Mouse (Mus musculus) T-helper 17 cell (primary cell): ENCODE results near the gene Gm49711.

Experiments used
- in situ Hi-C, 2 experiments: fragments of 300-600 bp; cut with MboI, MseI; formaldehyde crosslinking; loops; 1 replicate in 1 of 2; 2 replicates in 1 of 2; pipeline ENCODE4 v1.15.1; 2025; ENCODE audit warnings: high pct_unique_total_duplicates in 2 of 2

Gene Gm49711

DNA sequence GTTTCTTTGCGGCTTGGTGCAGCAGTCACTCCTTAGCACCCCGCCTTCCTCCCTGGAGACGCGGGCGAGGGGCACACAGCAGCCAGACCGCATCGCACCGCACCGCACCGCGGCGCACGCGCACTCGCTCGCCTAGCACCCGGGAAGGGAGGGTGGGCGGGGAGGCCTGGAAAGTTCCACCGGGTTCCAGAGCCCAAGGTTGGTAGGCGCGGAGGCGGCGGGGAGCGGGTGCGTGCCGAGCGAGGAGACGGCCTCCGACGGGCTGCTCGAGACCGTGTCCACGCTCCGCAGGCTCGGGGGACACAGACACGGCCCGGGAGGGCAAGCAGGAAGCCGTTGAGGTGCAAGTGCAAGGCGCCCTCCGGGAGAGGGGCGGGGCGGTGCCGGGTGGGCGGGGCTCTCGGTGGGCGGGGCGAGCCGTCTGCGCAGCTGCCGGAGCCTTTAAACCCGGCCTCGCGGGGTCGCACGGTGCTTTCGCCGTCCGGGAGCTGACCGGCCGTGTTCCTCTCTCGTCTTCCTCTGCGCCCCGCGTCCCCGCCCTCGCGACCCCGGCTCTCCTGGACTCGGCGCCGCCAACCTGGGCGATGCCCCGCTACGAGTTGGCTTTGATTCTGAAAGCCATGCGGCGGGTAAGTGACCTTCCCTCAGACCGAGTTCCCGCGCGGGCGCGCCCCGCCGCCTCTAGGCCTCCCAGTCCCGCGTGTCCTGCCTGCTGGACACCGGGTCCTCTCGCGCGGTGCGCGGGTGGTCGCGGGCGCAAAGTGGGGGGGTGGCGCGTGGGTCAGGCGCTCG, at the start of gene Gm49711, which contains the start of the genes Mrps6 and Slc5a3:
Gene Gm49711, plus strand, starts transcription at position 465 of the 792 bp plus-strand sequence.
Gene Mrps6, plus strand, starts transcription at position 419 of the 792 bp plus-strand sequence.
Gene Slc5a3, plus strand, starts transcription at position 471 of the 792 bp plus-strand sequence.
- in situ Hi-C loops, result loop anchor here (5.0 to 25.0 kb wide), 3 partner anchors 96 to 1021 kb away; partner anchors contain the start of gene Paxbp1 (in 1 of the 2)

DNA sequence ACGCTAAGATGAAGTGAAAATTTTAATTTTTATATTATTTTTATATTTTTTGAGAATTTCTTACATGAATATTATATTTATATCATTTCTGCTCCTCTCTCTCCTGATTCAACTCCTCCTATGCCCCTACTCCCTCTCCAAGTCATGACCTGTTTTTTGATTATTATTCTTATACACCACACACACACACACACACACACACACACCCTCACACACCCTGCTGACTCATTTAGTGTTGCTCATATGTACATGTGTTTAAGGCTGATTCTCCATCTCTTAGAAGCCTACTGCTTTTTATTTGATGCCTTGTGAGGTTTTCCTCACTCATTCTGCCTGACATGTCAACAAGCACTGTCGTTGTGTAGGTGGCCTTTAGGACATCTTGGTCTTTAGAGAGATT, 48.5 kb upstream of the Gm49711 start:
- in situ Hi-C loops, result no loop called here

DNA sequence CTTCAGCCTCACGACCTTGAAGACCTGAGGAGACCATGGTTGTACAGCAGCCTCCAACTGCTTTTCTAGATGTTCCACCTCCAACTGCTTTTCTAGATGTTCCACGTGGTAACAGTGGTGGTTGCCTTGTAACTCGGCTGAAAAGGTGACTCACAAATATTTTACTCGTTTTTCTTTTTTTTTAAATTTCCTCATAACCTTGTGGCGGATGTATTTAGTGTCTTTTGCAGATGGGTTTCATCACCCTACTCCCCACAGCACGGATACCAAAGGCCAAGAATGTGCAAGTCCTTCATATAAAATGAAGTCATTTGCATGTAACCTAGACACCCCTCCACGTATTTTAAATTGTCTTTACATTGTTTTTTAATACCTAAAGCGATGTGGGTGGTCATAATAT, 41.3 kb upstream of the Gm49711 start:
- in situ Hi-C loops, result no loop called here

DNA sequence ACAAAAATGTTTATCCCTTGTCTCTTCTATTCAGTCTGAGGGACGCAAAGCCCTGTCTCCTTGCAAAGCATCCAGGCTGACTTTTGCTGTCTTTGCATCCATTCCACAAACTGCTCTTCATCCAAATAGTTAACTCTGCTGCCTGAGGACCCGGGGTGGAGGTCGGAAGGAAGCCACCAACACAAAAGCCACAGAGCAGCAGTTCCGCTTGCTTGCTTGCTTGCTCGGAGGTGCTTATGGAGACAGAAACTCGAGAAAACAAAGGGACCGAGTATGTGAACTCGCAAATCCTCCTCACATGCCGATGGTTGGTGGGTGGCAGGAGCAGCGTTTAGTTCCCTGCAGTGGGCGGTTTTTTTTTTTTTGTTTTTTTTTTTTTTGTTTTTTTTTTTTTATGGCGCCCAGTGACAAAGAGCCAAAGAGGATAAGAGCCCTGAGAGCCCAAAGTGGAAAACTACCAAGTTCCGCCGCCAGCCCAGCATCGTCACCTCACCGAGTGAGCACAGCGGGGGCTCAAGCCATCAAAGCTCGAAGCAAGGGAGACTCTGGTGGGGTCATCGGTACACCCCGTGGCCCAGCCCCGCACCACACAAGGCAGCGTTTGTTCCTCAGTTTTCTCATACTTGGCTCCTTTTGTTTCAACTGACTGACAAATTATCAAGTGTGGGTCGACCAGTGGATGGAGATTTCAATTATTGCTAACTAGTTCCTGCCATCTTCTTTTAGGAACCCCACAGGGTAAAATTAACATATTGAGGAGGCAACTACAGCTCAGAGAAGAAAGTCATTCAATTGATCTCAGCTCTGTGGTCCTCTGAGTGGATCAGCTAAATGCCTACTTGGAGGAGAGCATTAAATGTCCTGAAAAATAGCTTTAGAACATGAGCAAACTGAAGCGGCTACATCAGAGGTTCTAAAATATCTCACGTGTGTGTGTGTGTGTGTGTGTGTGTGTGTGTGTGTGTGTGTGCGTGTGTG, 38.7 kb upstream of the Gm49711 start:
- in situ Hi-C loops, result loop anchor here in 1 of 2 experiments (5.0 kb wide), 1 partner anchor 52 kb away; no protein-coding TSS in a partner anchor

DNA sequence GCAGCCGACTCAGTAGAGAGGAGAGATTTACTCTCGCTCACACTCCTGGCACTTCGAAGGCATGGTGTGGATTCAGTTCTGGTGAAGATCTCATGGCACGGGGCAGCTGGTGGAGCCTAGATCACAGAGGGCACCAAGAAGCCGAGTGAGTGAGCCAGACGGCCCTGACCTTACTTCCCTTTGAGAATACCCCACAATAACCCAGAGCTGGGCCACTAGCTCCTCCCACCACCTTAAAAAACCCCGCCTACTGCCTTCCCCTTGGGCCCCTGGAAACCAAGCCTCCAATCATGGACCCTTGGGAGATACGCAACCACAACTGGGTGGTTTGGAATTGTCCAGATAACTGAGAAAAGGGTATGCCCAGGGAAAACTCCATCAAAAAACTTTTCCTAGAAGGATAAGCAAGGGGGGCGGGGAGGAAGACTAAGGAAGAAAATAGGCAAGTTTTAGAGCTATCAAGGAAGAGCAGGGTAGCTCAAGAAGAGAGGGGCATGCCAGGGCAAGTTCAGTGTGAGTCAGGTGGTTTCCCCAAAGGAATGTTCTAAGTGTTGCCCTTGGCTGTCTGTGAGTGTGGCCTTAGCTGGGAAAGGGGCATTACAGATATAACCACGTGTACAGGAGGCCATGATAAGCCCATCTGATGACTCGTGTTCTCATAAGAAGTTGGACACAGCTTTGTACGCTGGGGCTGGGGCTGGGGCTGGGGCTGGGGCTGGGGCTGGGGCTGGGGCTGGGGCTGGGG, 36.3 kb upstream of the Gm49711 start:
- in situ Hi-C loops, result loop anchor here in 1 of 2 experiments (5.0 kb wide), 1 partner anchor 55 kb away; no protein-coding TSS in a partner anchor

DNA sequence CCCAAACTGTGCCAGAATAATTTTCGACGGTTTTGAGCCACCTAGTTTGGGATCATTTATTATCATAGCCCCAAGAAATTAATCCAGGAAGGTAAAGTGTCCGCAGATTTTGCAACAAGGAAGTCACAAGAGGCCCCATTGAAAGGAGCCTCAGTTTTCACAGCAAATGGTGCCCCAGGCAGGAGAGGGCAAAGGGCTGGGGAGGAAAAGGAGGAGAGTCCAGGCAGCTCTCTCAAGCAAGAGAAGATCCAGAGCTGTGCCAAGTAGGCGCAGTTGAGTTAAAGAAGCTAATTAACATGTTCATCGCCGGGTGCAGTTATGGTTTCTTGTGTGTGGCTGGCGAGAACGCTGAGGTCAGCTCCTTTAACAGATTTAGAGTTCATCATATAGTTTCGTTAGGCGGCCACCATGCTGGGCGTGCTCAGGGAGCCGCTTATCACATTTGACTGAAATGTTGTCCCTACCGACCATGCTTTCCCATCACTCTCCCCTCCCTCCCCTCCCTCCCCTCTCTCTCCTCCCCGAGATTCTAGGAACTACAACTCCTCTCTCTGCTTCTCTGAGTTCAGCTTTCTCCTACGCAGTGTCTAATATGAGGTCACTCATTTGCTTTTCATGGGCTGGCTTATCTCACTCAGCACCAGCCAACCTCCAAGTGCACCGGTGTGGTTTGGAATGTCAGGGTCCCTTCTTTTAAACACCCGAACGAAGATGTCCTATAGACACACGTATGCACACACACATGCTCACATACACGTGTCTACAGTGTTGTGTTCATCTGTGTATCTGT, 35.4 kb upstream of the Gm49711 start:
- in situ Hi-C loops, result loop anchor here in 1 of 2 experiments (5.0 kb wide), 1 partner anchor 55 kb away; no protein-coding TSS in a partner anchor

DNA sequence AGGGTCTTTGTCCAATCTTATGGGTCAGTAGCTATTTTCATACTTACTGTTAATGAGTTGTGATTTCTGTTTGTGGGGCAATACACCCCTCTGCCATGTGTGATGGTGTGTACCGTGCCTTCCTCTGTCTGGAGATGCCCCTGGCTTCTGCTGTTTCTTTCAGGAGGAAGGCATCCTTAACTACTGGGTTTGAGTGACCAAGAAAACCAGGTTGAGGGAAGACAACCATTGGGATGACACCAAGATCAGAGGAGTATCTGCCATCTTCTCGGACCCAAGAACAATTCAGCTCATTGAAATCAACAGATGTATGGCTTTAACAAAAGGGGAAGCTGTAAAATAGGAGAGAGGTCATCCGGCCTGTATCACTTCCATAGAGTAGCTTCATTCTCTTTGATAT, 24.8 kb upstream of the Gm49711 start:
- in situ Hi-C loops, result no loop called here

DNA sequence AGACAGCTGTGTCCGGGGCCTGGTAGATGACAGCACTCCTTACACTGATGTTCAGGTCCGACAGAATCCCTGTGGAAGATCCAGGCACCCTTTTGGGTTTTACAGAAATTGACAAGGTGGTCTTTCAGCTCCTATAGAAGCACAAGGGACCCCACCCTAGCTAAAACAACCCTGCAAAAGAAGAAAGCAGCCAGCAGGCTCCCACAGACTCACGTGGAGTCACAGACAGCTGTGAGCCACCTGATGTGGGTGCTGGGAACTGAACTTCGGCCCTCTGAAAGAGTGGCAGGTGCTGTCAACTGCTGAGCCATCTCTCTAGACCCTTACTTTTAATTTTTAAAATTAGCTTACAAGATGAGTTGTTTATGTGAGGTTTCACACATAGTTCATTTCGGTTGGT, 23.4 kb upstream of the Gm49711 start:
- in situ Hi-C loops, result no loop called here

DNA sequence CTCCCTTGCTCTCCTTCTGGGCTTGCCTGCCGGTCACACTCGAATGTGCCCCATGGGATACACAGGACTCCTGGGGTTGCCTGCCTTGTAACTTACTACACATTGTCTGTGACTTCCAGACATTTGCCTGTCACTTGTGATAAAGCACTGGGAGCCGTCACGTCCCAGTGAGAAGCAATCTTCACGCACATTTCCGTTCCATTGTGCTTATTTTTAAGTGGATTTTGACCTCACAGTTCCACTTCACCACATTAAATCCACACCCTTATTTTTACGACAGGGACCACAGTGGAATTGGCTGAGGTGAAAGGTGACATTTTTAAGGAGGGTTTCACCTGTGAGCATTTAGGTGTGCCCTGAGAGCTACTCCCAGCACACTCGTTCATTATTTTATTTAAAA, 21.4 kb upstream of the Gm49711 start:
- in situ Hi-C loops, result no loop called here

DNA sequence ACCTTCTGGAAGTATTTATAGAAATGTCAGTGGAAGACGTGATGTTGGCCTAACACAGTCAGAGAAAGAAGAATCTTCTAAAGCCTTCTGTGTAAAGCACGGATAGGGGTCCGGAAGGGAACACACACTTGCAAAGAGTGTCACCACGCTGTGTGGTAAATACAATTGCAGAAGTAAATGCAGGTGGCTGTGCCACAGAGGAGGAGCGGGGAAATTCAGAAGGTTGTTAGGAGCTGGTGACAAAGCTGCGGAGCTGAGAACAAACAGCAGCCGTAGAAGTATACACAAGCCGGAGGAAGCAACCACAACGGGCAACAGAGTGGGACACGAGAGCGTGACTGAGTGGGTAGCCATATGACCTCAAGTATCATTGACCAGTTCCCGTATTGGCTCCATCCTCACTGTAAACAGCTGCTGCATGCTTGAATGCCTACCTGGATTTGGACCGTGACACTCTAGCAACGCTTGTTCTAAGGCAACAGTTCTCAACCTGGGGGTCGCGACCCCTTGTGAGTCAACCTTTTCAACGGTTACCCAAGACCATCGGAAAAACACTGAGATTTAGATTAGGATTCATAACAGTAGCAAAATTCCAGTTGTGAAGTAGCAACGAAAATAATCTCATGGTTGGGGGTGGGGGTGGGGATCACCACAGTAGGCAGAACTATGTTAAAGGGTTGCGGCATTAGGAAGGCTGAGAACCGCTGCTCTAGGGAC, 20.1 kb upstream of the Gm49711 start:
- in situ Hi-C loops, result no loop called here

DNA sequence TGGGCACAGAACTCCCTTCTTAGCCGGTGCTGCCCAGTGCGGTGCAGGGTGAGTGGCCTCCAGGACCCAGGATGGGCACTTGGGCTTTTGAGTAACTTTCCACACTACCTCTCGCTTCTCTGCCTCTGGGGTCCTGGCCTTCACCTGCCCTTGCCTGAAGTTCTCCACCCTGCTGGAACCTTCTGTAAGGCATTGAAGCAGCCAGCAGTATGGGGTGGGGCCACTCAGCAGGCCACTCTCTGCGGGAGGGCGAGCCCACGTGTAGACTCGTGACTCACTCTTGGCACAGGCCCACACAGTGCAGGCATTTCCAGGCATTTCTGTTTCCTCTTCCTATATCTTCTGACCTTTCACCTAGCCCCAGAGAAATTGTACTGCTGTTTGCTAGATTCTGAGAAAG, 18.7 kb upstream of the Gm49711 start:
- in situ Hi-C loops, result no loop called here

DNA sequence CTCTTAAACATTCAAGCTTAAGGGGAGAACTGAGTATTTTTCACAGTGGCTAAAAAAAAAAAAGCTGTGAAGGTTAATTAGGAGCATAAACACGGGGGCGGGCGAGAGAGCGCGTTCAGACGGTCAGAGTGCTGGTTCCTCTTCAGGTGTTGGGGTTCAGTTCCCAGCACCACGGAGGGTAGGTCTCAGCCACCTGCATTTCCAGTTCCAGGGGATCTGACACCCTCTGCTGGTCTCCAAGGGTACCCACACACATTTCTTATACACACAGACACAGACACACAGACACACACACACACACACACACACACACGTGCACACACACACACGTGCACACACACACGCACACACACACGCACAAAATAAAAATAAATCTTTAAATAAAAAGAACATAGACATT, 18.1 kb upstream of the Gm49711 start:
- in situ Hi-C loops, result no loop called here

DNA sequence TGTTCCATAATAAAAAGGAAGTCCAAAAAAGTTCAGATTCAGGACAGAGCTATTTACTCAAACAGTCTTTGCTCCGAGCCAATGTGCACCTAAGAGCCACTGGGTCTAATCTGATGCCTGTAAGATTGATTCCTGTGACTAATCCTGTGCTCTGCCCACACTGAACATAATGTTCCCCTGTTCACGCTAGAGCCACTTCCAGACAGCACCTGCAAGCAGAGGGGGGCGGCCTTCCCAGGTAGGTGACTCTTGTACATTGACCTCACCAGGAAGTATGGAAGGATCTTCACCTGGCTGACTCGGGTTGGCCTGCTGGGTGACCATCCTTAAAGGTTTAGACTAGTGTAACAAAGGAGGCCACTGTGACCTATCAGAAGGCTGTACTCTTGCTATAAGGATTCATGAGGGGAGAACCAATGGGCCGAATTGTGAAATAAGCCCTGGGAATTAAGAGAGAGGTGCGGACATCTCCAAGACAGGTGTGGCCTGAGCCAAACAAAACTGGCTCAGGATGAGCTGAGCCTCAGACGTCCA, 6.3 kb upstream of the Gm49711 start:
- in situ Hi-C loops, result loop anchor here in 1 of 2 experiments (5.0 to 25.0 kb wide), 2 partner anchors 115 to 1015 kb away; partner anchors contain the start of gene Paxbp1

DNA sequence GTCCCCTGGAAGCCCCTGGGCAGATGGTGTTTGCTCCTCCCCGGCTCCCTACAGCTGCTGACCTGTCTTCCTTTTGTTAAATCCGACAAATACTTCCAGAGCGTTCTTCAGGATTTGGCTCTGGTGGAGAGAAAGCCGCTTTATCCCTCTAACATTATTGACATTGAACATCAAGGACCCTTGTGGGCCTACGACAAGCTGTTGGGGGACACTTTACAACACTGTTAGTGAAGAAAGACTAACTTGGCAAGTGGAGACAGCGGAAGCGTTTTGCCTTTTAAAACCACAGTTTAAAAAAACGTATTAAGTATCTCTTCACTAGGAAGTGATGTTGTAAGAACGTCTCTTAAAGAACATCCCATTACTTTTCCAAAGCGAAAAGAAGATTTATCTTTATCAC, 5.5 kb upstream of the Gm49711 start:
- in situ Hi-C loops, result loop anchor here in 1 of 2 experiments (5.0 to 25.0 kb wide), 2 partner anchors 115 to 1015 kb away; partner anchors contain the start of gene Paxbp1

DNA sequence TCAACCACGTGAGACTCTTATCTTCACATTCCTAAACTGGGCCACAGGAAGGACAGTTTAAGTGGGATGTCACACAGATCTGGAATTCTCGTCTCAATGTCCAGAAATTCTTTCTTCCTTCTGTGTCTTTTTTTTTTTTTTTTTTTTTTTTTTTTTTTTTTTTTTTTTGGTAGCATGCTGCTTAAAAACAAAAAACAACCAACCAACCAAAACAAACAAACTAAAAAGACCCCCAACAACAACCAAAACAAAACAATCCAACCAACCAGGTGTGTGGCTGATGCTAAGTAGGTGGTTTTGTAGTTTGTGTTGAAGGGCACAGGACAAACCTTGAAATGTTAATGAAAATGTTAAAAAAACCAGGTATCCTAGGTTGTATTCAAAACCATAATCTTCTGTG, 1.4 kb upstream of the Gm49711 start:
- in situ Hi-C loops, result loop anchor here (5.0 to 25.0 kb wide), 3 partner anchors 94 to 1019 kb away; partner anchors contain the start of gene Paxbp1 (in 1 of the 2)

DNA sequence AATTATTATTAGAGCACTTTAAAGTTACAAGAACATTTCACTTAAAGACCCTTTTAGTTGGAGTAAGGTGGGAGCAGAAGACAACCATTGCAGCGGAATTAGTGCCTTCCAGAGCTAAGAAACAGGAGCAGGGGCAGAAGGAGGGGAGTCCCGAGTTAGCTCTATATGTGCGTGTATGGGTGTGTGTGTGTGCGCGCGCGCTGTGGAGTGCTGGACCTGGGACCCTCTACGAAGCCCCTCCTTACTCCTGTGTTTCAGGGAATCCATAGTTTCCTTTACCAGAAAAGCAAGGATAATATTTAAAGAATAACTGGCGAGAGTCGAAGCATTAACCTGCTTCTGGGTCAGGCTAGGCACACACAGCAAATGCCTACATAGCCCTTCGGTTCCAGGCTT, 662 bp upstream of the Gm49711 start:
- in situ Hi-C loops, result loop anchor here (5.0 to 25.0 kb wide), 3 partner anchors 95 to 1020 kb away; partner anchors contain the start of gene Paxbp1 (in 1 of the 2)

DNA sequence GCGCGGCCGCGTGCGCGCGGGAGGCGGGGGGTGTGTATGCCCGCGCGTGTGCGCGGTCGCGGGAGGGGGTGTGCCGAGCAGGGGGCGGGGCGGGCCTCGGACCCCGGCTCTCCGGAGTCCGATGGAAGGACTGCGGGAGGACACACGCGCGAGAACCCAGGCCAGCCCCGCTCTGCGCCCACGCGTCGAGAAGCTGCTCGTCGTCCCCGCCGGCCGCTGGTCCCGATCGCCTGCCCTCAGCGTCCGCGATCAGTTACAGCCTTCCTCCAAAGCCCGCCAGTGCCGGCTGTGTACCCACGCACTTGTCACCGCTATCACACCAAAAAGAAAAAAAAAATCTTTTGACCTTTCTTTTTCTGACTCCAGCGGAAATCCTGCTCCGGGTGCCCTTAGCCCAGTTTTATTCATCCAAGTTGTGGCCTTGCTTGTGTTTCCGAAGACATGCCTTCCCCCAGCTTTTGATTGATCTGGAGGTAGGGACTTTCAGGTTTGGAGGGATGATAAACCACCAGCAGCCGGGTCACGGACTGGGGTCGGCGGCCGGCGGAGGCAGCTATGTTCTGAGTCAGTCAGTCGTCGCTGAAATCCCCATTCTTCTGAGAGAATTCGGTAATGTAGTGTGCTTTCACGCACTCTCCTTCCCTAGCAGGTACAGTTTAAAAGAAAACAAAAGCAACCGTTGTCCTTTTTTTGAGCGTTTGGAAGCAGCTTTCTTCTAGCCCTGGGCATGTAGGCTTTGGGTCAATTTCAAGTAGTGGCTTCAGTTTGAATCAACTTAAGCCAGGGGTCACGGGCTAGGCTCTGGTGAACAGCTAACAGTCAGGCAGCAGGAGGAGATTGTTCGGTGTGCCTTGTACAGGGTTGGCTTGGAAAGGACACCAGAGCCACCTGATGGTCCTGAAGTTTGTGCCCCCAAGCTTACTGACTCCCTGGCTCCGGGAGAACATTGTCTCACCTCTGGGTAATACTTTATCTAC, 816 bp downstream of the Gm49711 start:
- in situ Hi-C loops, result loop anchor here (5.0 to 25.0 kb wide), 3 partner anchors 97 to 1022 kb away; partner anchors contain the start of gene Paxbp1 (in 1 of the 2)

DNA sequence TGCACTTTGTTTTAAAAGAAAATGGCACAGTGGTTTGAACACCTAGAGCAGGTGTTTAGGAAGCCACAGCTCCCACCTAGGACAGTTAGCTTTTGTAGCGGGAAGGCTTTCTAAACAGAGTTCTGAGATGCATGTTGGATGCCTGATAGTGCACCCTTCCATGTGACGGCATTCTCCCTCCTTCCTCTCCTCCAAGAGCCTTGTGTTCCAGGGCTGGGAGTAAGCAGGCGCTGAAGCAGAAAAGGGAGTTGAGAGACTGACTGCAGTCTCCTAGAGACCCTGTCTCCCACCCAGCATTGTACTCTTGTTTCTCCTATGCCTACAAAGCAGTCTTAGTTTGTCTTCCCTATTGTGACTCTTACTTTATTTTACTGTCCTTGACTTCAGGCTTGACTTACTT, 2.1 kb downstream of the Gm49711 start:
- in situ Hi-C loops, result loop anchor here in 1 of 2 experiments (25.0 kb wide), 1 partner anchor 1023 kb away; the partner anchor contains the start of gene Paxbp1
